Mouse (Mus musculus): Measurements from ENCODE around the gene Hoxa7. TPM values are rescaled to one million over a fixed set of nuclear protein-coding genes. Genes with fewer than 3 reads are reported as not detected.

Hoxa7 gene
- polyA plus RNA-seq, 1 experiment from 2014 or later, result 0.75 TPM

DNA sequence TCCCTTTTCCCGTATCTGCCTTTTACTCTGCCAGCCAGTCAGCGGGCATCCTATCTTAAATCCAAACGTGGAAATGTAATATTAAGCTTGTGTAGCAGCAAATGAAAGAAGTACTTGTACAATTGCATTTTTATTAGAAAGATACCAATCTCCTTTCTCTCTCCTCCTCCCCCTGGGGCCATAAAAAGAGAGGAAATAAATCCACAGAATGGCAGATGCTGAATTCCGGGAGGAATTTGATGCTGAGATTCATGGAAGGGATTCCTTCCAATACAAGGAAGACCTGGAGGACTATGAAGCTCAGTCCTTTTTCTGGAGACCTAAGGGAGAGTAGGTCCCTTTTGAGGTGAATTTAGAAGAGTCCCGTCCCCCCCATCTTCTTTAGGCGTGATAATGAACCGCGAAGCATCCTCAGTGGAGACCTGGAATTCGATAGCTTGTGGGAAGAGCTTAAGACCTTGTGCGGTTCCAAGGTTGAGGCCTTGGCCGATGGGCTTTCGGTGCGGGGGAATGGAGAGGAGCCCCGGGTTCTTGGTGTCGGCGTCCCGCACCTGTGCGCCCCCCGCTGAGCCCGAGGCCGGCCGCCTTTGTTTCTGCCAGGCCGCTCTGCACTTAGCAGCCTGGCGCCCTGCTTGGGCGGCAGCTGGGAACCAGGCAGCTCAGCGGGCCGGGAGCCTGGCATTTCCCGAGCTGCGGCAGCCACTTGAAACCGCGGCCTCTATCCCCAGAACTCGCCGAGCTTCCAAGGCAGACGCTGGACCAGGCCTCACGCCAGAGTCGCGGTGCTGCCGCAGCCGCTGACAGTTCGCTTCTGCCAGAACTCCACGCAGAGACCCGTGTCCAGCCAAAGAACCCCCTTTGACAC is 53.2 kb downstream of the Hoxa7 start:
- 92% methylated on average over 40 of the region's 42 CpGs for WGBS (ENCODE audit: missing documents)
- Histone ChIP-seq H3K4me3 (ENCODE audit: inconsistent target) (no peak overlapping the region), H3K79me2 (ENCODE audit: inconsistent target) (no peaks in the 10 kb centered on the region), H3K27ac (no peak overlapping the region), H3K36me3 (ENCODE audit: inconsistent target) (no peaks in the 10 kb centered on the region)

DNA sequence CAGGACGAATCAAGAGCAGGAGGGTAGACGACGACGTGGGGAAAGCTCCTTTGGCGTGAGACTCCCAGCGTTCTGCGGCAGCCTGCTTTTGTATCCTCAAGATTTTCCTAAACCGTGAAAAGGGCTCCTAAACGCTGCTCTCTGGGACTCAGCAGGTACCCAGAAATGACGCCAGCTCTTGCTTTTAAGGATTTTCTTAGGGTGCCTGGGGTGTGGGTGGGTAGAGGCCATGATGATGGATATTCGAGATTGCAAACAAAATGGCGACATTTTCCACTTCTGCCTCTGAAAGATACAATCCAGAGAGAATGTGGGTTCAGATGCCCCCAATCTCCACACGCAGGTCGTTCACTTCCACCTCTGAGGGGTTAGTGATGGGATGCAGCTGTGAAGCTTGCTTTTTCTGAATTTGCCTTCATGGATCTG is 53.9 kb downstream of the Hoxa7 start:
- H3K79me2 ChIP-seq (ENCODE audit: inconsistent target), result no peaks in the 10 kb centered on the region
- WGBS (ENCODE audit: missing documents), result 95% methylated on average over 14 of the region's 14 CpGs
- H3K4me3 ChIP-seq (ENCODE audit: inconsistent target), result no peak overlapping the region
- H3K36me3 ChIP-seq (ENCODE audit: inconsistent target), result no peaks in the 10 kb centered on the region
- no peak overlapping the region for H3K27ac ChIP-seq

DNA sequence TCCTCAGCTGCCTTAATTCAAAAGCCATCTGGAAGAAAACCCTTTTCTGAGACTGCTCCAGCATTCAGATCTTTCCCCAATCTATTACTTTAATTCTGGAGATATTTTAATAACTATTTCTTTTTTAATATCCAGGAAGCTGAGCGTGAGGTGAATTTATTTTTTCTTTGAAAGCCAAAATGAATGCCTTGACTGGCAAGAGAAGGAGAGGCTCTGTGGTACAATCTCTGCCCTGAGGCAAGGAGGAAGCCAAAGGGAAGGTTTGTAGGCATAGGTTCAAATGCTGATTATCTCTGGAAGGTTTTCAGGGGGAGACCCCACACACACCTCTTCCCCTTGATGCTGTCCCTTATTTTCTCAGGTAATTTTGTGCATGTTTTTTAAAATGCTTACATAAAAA is 54.5 kb downstream of the Hoxa7 start:
- Histone ChIP-seq H3K36me3 (ENCODE audit: inconsistent target) (no peaks in the 10 kb centered on the region), H3K4me3 (ENCODE audit: inconsistent target) (no peak overlapping the region), H3K79me2 (ENCODE audit: inconsistent target) (no peaks in the 10 kb centered on the region), H3K27ac (no peak overlapping the region)
- WGBS (ENCODE audit: missing documents), result 100% methylated on average over 1 of the region's 1 CpGs

DNA sequence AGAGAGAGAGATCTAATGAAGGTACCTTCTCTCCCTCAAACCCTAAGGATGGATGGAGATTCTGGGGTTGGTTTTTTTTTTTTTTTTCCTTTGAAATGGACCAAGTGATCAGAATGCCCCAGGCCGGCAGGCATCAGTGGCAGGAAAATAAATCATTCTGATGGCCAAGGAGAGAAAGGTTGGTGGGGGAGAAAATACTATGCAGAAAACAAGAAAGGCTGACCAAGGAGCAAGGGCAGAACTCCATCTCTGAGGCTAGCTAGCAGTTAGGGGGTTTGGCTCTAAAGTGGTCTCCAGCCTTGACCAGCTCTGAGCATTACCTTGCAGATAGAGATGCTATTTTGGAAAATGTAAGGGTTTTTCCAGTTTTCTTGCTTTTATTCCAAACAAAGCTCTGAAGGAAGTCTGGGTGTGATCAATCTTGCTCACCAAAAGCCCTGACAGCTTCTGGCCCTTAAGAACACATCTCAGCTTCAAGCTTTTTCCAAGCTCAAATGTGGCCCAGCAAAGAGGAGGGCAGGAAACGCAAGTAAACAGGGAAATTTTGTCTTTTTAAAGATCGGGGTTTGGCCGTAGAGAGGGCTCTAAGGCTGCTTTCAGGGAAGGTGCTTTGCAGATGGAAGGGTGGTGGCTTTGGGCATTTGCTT is 55.1 kb downstream of the Hoxa7 start:
- Histone ChIP-seq H3K27ac (no peak overlapping the region), H3K36me3 (ENCODE audit: inconsistent target) (no peaks in the 10 kb centered on the region), H3K79me2 (ENCODE audit: inconsistent target) (no peaks in the 10 kb centered on the region), H3K4me3 (ENCODE audit: inconsistent target) (no peak overlapping the region)
- WGBS (ENCODE audit: missing documents), result 96% methylated on average over 3 of the region's 4 CpGs

GRCm38 (mm10) chr6:52165441-52166370 is 55.9 kb downstream of the Hoxa7 start:
- 94% methylated on average over 21 of the region's 28 CpGs for WGBS (ENCODE audit: missing documents)
- no peak overlapping the region for H3K4me3 ChIP-seq (ENCODE audit: inconsistent target)

DNA sequence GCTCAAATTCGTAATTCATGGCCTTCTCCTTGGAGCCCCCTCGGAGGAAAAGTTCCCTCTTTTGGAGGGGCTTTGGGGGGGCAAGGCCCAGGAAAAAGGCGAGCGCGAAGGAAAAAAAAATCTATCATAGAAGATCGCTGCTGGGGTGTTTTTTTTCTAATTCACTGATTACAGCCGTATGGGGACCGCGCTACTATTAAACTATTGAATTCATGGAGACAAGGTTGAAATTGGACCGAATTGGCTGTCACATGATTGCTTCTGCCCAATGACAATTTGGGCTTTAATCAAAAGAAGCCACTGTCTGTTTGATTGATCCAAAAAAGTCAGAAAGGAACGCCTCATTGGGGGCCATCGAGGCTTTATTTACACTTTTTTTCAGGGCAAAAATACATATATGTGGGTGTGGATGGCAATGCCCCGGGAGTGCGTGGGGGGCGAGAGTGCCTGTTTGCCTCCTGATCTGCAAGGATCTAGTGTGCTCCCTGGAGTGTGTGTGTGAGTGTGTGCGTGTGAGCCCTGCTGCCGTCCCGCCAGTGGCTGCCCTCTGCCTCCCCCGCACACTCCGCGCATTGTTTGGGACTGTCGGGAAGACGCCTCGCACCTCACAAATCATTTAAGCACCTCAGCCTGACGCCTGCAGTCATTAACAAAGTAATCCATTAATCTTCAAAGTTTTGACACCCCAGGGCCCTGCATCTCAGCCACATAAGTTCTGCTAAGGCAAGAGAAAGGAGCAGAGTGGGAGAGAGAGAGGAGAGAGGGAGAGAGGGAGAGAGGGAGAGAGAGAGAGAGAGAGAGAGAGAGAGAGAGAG is 56.8 kb downstream of the Hoxa7 start, which contains the start of gene Hoxa2:
TSS of gene Hoxa2 (minus strand) at position 206 of the 815 bp plus-strand sequence.
- no peak within 1 kb of the TSS for H3K4me3 ChIP-seq (ENCODE audit: inconsistent target)

More at GRCm38 (mm10) chr6:52165441-52166370, 55.9 kb downstream of the Hoxa7 start:
- Histone ChIP-seq H3K79me2 (ENCODE audit: inconsistent target) (no peaks in the 10 kb centered on the region; the same call in 1 of the 2 replicates), H3K36me3 (ENCODE audit: inconsistent target) (no peaks in the 10 kb centered on the region), H3K27ac (no peak overlapping the region)

More for the DNA sequence above, 56.8 kb downstream of the Hoxa7 start, which contains the start of gene Hoxa2:
- no peaks in the 10 kb centered on the region for H3K36me3 ChIP-seq (ENCODE audit: inconsistent target)
- no peak within 1 kb of the TSS for H3K27ac ChIP-seq
- H3K79me2 ChIP-seq (ENCODE audit: inconsistent target), result no peaks in the 10 kb centered on the region; the same call in 1 of the 2 replicates
- WGBS (ENCODE audit: missing documents), result 47% methylated on average over 25 of the region's 25 CpGs

Other genes with a start within 250 kb of the Hoxa7 start
- gene Skap2, start 209.3 kb downstream of the Hoxa7 start, polyA plus RNA-seq (2018), result 179 to 449 TPM (median 180 TPM) in 3 replicates
- gene Hoxa1, start 63.5 kb downstream of the Hoxa7 start, polyA plus RNA-seq (2018), result 0.52 to 0.95 TPM (median 0.54 TPM) in 3 replicates
- not detected in 3 replicates for gene Hoxa2, start 57.0 kb downstream of the Hoxa7 start, polyA plus RNA-seq (2018)
- gene 5730596B20Rik, start 44.4 kb downstream of the Hoxa7 start, polyA plus RNA-seq (2018), result not detected in 3 replicates
- 0.26 to 0.34 TPM (median 0.32 TPM) in 3 replicates for gene Hoxa4, start 30.1 kb downstream of the Hoxa7 start, polyA plus RNA-seq (2018)
- 0.16 TPM in 1 of 3 replicates, not detected in the others for gene Hoxa5, start 17.3 kb downstream of the Hoxa7 start, polyA plus RNA-seq (2018)
- gene Hoxa6, start 13.1 kb downstream of the Hoxa7 start, polyA plus RNA-seq (2018), result not detected in 3 replicates
- 0.04 TPM in 1 of 3 replicates, not detected in the others for gene Hoxa3, start 8.5 kb downstream of the Hoxa7 start, polyA plus RNA-seq (2018)
- not detected in 3 replicates for gene Gm28308, start 8.5 kb downstream of the Hoxa7 start, polyA plus RNA-seq (2018)
- 0.11 TPM in 1 of 3 replicates, not detected in the others for gene Hoxa9, start 9.2 kb upstream of the Hoxa7 start, polyA plus RNA-seq (2018)
- gene Hoxa10, start 19.0 kb upstream of the Hoxa7 start, polyA plus RNA-seq (2018), result not detected in 3 replicates
- gene Hoxa11, start 24.0 kb upstream of the Hoxa7 start, polyA plus RNA-seq (2018), result not detected in 3 replicates
- gene Hoxa13, start 39.0 kb upstream of the Hoxa7 start, polyA plus RNA-seq (2018), result not detected in 3 replicates
- not detected in 3 replicates for gene Evx1, start 91.6 kb upstream of the Hoxa7 start, polyA plus RNA-seq (2018)